Mouse (Mus musculus) stomach, embryonic 14.5 days (tissue): ENCODE measurements around the gene Ackr3. TPM values are rescaled to one million over a fixed set of nuclear protein-coding genes. Genes with fewer than 3 reads are reported as not detected.

ENCODE experiments used
- ATAC-seq: fragments of 200-750 bp; cut with Nextera tagmentation; 2 replicates; pipeline ENCODE4 v1.8.0; 2017; ENCODE audit warnings: low read depth, moderate TSS enrichment; ENCODE audit not compliant: insufficient number of reproducible peaks, insufficient read depth, low FRiP score
- H3K27ac ChIP-seq: fragments of 300-500 bp; sonication (generic); 2 replicates; pipeline ENCODE4 v1.5.1; 2014; ENCODE audit warnings: mild to moderate bottlenecking, low read length, moderate library complexity, mixed read lengths
- H3K27me3 ChIP-seq: fragments of 300-500 bp; sonication (generic); 2 replicates; pipeline ENCODE4 v1.6.1; 2014; ENCODE audit warnings: low read length, control low read depth, mixed read lengths; ENCODE audit not compliant: control insufficient read depth, insufficient read depth
- H3K36me3 ChIP-seq: fragments of 300-500 bp; sonication (generic); 2 replicates; pipeline ENCODE4 v1.6.1; 2014; ENCODE audit warnings: mild to moderate bottlenecking, control low read depth, low read length, moderate library complexity, mixed read lengths; ENCODE audit not compliant: control insufficient read depth, insufficient read depth
- H3K4me1 ChIP-seq: fragments of 300-500 bp; sonication (generic); 2 replicates; pipeline ENCODE4 v1.6.1; 2014; ENCODE audit warnings: low read length, control low read depth, mixed read lengths; ENCODE audit not compliant: control insufficient read depth, insufficient read depth
- H3K4me2 ChIP-seq: fragments of 300-500 bp; sonication (generic); replicated peaks from 2 replicates; pipeline ENCODE4 v1.6.1; 2014; ENCODE audit warnings: low read depth, low read length, control low read depth
- H3K4me3 ChIP-seq: fragments of 300-500 bp; sonication (generic); 2 replicates; pipeline ENCODE4 v1.5.1; 2014; ENCODE audit warnings: low read depth, low read length, control low read depth
- H3K9ac ChIP-seq: fragments of 300-500 bp; sonication (generic); replicated peaks from 2 replicates; pipeline ENCODE4 v1.6.1; 2014; ENCODE audit warnings: low read depth, mild to moderate bottlenecking, control low read depth, low read length, moderate library complexity, mixed read lengths
- H3K9me3 ChIP-seq: fragments of 300-500 bp; sonication (generic); 2 replicates; pipeline ENCODE4 v1.6.1; 2016; ENCODE audit warnings: low read depth, low read length, control low read depth; ENCODE audit not compliant: control insufficient read depth
- WGBS: fragments of 180-500 bp; shearing (Covaris S2); extraction: QIAGEN DNeasy Blood & Tissue Kit; methylation state at CpG from one replicate; pipeline ENCODE4 v1.1.7; 2014; 5-methylcytosine and 5-hydroxymethylcytosine counted together
- polyA plus RNA-seq: library from polyadenylated mRNA; unstranded; fragments of >200 nt; fragmentation: Nextera tagmentation; extraction: Ambion mirVana; gene quantifications from 2 replicates; pipeline ENCODE4 v1.2.1, GENCODE M21; 2014

The Ackr3 gene
- polyA plus RNA-seq, 1 experiment from 2014 or later = 37.0 TPM

DNA sequence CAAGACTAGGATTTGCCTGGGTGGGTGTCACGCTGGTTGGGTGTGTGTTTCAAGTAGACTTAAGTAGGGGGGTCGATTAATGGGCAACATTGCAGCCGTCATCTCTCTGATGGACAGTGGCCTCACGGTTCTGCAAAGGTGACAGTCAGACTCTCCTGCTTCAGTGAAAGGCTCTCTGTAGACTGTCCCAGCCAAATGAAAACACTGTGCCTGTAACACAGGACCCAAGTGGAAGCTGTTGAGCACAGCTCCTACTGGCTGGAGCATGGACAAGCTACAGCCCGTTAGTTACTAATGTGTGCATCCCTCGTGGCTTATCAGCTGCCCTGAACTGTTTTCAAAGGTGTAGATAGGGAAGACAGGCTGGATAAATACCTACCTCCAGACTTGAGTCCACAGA lies 3.5 kb downstream of the Ackr3 start:
- peaks cover 38% of the 10 kb centered on the region for H3K4me1 ChIP-seq
- no peak overlapping the region for H3K27ac ChIP-seq
- ATAC-seq = no peak
- H3K36me3 ChIP-seq = no peaks in the 10 kb centered on the region; the same call in 1 of the 2 replicates
- no peaks in the 10 kb centered on the region for H3K27me3 ChIP-seq
- H3K4me2 ChIP-seq = peak overlapping the region; percentile 38
- no peak overlapping the region for H3K9ac ChIP-seq
- H3K9me3 ChIP-seq = no peaks in the 10 kb centered on the region
- WGBS = 51% methylated on average over 6 of the region's 6 CpGs
- peak overlapping the region; percentile 49; the same call in 1 of the 2 replicates for H3K4me3 ChIP-seq

DNA sequence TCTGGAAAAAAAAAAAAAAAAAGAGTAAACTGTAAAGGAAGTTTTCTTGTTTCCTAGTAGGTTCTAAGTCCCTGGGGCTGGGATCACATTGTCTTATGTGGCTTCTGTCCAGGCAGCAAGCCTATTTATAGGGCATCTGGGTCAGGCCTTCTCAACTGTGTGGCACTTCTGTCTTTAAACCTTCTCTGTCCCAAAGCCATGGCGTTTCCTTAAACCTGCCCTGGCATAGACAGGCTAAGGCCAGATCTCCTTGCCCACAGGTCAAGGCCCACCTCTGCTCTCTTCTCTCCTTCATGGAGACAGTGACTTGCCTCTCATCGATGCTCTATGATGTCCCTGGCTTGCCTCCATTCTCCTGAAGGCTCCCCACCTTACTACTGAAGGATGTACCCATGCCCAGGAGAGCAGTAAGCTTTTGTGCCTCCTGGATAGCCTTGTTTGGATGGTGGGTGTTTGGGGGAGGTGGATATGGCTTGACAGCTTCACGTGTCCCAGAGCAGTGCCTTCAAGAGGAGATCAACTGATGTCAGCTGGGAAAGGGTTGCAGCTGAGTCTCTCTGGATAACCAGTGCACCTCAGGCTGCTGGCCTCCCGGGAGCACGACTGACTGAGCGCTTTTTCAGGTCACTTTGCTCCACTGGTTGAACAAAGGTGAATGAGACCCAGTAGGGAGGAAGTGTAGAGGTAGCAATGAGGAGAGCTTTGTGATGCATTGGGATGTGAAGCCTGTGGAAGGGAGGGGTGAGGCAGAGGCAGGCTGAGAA lies 4.1 kb downstream of the Ackr3 start:
- no peaks in the 10 kb centered on the region for H3K27me3 ChIP-seq
- no peak for ATAC-seq
- no peaks in the 10 kb centered on the region; the same call in 1 of the 2 replicates for H3K36me3 ChIP-seq
- peaks cover 35% of the 10 kb centered on the region for H3K4me1 ChIP-seq
- no peak overlapping the region for H3K9ac ChIP-seq
- H3K27ac ChIP-seq = no peak overlapping the region
- no peak overlapping the region for H3K4me3 ChIP-seq
- peak overlapping the region; percentile 8; the same call in 1 of the 2 replicates for H3K4me2 ChIP-seq
- 54% methylated on average over 6 of the region's 6 CpGs for WGBS
- no peaks in the 10 kb centered on the region for H3K9me3 ChIP-seq

DNA sequence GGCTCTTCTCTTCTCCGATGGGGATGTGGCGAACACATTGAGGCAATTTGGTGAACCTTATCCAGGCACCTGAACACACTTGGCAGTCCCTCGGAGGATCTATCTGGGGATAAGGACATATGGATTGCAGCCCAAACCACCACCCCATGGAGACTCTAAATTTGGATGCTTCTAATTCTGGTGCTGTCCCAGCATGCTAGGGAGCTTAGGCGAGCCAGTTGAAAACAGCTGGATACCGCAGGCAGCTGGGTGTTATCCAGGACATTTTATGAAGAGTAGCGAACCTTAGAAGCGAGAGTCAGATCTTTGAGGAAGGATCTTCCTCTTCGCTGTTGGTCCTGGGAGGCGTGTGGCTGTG lies 4.7 kb downstream of the Ackr3 start:
- Histone ChIP-seq H3K4me3 (no peak overlapping the region), H3K27me3 (no peaks in the 10 kb centered on the region), H3K36me3 (no peaks in the 10 kb centered on the region; the same call in 1 of the 2 replicates), H3K4me2 (peak overlapping the region; percentile 8; the same call in 1 of the 2 replicates), H3K9ac (no peak overlapping the region), H3K4me1 (peaks cover 35% of the 10 kb centered on the region), H3K27ac (no peak overlapping the region), H3K9me3 (no peaks in the 10 kb centered on the region)
- 62% methylated on average over 9 of the region's 9 CpGs for WGBS
- no peak for ATAC-seq

DNA sequence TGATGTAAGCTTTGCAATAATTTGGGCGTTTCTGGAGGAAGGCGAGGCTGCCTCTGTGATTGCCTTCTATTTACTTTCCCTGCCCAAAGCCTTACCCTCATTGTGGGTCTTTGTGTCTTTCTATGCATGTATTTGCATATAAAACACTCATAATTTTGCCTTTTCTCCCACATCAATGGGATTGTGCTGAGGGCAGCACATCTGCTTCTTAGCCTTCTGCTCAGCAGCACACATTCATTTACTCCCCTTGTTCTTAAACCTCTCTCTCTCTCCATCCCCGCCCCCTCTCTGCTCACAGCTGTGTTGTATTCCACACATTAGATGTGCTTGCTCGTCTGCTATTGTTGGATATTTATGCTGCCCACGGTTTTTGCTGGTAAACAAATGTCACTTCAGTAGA lies 5.3 kb downstream of the Ackr3 start:
- no peak overlapping the region for H3K4me2 ChIP-seq
- no peak for ATAC-seq
- H3K9ac ChIP-seq = no peak overlapping the region
- no peaks in the 10 kb centered on the region for H3K27me3 ChIP-seq
- WGBS = 76% methylated on average over 5 of the region's 5 CpGs
- no peaks in the 10 kb centered on the region for H3K9me3 ChIP-seq
- H3K4me1 ChIP-seq = peaks cover 35% of the 10 kb centered on the region
- H3K36me3 ChIP-seq = peaks cover 2% of the 10 kb centered on the region
- no peak overlapping the region for H3K4me3 ChIP-seq
- H3K27ac ChIP-seq = no peak overlapping the region

DNA sequence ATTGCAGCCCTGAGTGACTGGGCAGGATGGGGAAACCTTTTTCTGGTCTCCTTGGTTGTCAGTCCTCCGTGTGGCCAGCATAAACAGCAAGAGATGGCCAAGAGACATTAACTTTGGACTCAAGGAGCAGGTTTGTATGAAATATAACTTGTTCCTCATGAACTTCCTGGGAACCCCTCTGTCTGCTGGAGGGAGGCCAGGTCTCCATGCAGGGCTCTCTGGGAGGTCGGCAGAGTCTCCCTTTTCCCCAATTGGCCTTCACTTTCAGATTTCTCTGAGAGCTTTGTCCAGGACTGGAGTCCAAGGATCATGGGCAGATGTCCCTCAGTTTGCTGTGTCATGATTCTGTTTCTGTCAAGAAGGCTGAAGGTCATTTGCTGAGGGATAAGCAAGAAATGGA lies 6.0 kb downstream of the Ackr3 start:
- H3K9me3 ChIP-seq = no peaks in the 10 kb centered on the region
- H3K27me3 ChIP-seq = no peaks in the 10 kb centered on the region
- H3K36me3 ChIP-seq = peaks cover 9% of the 10 kb centered on the region
- no peak overlapping the region for H3K9ac ChIP-seq
- no peak overlapping the region for H3K27ac ChIP-seq
- ATAC-seq = no peak
- H3K4me2 ChIP-seq = no peak overlapping the region
- H3K4me1 ChIP-seq = peaks cover 35% of the 10 kb centered on the region
- H3K4me3 ChIP-seq = no peak overlapping the region
- 52% methylated on average over 2 of the region's 2 CpGs for WGBS

DNA sequence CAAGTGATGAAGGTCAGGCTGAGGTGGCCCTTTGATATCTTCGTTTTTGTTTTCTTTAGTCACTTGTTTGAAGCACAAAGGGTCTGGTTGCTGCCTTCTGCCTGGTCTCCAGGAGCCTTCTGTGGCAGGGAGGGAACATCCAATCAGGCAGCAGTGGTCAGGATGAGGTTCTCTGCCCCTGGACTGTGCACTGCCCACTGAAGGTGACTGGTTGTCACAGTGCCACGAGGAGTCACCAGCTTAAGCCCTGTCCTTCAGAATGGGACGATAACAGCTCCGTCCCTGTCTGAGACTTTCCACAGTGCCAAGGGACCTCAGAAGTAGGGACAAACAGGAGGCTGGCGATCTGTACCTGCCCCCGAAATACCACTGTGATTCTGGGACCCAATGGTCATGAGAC lies 6.6 kb downstream of the Ackr3 start:
- H3K4me1 ChIP-seq = peaks cover 35% of the 10 kb centered on the region
- no peak for ATAC-seq
- no peaks in the 10 kb centered on the region for H3K27me3 ChIP-seq
- H3K4me3 ChIP-seq = no peak overlapping the region
- no peak overlapping the region for H3K9ac ChIP-seq
- no peaks in the 10 kb centered on the region for H3K9me3 ChIP-seq
- 76% methylated on average over 6 of the region's 6 CpGs for WGBS
- no peak overlapping the region for H3K27ac ChIP-seq
- peaks cover 13% of the 10 kb centered on the region for H3K36me3 ChIP-seq
- H3K4me2 ChIP-seq = no peak overlapping the region

DNA sequence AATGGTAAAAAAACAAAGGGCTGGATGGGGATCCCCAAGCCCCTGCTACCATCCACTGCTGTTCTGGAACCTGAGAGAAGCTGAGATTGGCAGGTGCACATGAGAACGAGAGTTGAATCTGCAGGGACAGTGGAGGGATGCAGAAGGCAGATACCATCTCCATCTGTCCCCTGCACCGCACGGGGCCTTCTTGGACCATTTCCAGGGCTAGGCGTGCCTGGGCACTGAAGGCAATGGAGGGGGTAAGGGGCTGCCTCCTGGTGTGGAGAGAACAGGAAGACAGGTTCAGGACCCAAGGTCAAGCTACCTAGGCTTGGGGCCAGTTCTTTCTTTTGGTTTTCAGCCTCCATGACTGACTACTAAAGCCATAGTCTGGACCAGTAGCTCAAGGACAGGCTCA lies 7.0 kb downstream of the Ackr3 start:
- Histone ChIP-seq H3K9ac (no peak overlapping the region), H3K4me1 (peaks cover 35% of the 10 kb centered on the region), H3K27me3 (no peaks in the 10 kb centered on the region), H3K27ac (no peak overlapping the region), H3K36me3 (peaks cover 17% of the 10 kb centered on the region), H3K4me3 (no peak overlapping the region), H3K4me2 (no peak overlapping the region), H3K9me3 (no peaks in the 10 kb centered on the region)
- no peak for ATAC-seq
- 63% methylated on average over 4 of the region's 4 CpGs for WGBS

DNA sequence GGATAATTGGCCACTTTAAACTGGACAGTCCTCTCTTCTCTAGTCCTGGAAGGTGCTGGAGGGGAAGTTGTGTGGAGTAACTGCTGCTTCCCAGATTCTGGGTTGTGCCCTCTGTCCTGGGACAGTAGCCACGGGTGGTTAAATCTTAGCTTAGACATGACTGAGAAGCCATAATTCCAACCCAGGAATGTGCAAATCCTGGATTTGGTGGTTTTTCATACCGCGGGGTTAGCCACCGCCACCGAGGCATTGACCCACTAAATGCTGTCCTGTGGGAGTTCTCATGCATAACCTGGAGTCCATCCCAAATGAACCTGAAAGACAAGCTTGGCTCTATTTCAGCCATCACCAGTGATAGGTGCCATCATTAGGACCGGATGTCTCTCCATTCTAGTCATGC lies 8.6 kb downstream of the Ackr3 start:
- no peak for ATAC-seq
- H3K27ac ChIP-seq = no peak overlapping the region
- peaks cover 27% of the 10 kb centered on the region for H3K4me1 ChIP-seq
- H3K9me3 ChIP-seq = no peaks in the 10 kb centered on the region
- peaks cover 23% of the 10 kb centered on the region for H3K36me3 ChIP-seq
- H3K27me3 ChIP-seq = no peaks in the 10 kb centered on the region
- H3K4me2 ChIP-seq = no peak overlapping the region
- WGBS = 91% methylated on average over 6 of the region's 6 CpGs
- no peak overlapping the region for H3K9ac ChIP-seq
- no peak overlapping the region for H3K4me3 ChIP-seq

DNA sequence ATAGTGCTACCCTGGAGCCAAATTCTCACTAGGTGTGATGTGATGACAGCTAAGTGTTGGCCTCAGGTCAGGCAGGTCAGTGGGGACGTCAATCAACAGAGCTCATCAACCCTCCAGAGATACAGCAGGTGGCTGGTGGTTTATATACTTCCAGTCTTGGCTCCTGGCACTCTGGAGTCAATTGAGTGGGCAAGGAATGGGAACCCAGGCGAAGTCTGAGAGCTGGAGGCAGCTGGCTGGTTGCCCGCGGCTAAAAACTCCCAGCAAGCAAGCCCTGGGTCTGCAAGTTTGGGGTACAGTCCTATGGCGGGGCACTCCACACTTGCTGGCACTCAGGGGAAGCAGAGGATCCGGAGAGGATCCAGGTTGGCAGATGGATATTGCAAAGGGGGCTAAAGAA lies 9.1 kb downstream of the Ackr3 start:
- Histone ChIP-seq H3K36me3 (peaks cover 23% of the 10 kb centered on the region), H3K4me3 (no peak overlapping the region), H3K9me3 (peaks cover 1% of the 10 kb centered on the region; the same call in 1 of the 2 replicates), H3K4me1 (peaks cover 23% of the 10 kb centered on the region), H3K4me2 (no peak overlapping the region), H3K27me3 (no peaks in the 10 kb centered on the region), H3K9ac (no peak overlapping the region), H3K27ac (no peak overlapping the region)
- 82% methylated on average over 6 of the region's 6 CpGs for WGBS
- no peak for ATAC-seq
